Comparison of ENCODE assay signal across 9 mouse cellular contexts in genomic region chr5:125964039-125964438, GRCm38 (mm10).
DNase-seq lines count a peak whose midpoint lies in the region; ATAC-seq lines count a peak whose summit lies in the region.
"Had no signal": no experiment of that assay in that cellular context is flagged by ENCODE, and none has a peak within 500 bp of the region (broad histone marks: within the 10 kb centered on the region; RNA-seq: fewer than 3 reads in every experiment).

No protein-coding gene starts in this region.

- H3K9me3 ChIP-seq in kidney, embryonic 15.5 days (replicated peaks), result 0 out of 2 replicates have a peak, but pooled peaks cover 3% of the 10 kb centered on the region
- H3K9me3 ChIP-seq in forebrain, embryonic 11.5 days (ENCODE audit: control insufficient read depth, low read length), result no peaks in the 10 kb centered on the region
- H3K9me3 ChIP-seq in forebrain, embryonic 10.5 days, result no peaks in the 10 kb centered on the region

- peaks cover 5% of the 10 kb centered on the region; the same call in 1 of the 2 replicates for H3K27me3 ChIP-seq in kidney, embryonic 15.5 days
- H3K27me3 ChIP-seq in forebrain, embryonic 11.5 days (ENCODE audit: control insufficient read depth, insufficient read depth, low read length), result no peaks in the 10 kb centered on the region
- no peaks in the 10 kb centered on the region for H3K27me3 ChIP-seq in forebrain, embryonic 10.5 days (ENCODE audit: poor library complexity, severe bottlenecking)
- H3K27me3 ChIP-seq: liver, embryonic 15.5 days had no signal

- H3K4me3 ChIP-seq in kidney, embryonic 15.5 days (replicated peaks), result no peak overlapping the region
- no peak overlapping the region for H3K4me3 ChIP-seq in forebrain, embryonic 11.5 days (ENCODE audit: low read depth, low read length)
- no peak overlapping the region for H3K4me3 ChIP-seq in forebrain, embryonic 10.5 days
- H3K4me3 ChIP-seq: liver, embryonic 15.5 days had no signal

- WGBS in kidney, embryonic 15.5 days, result 73% methylated on average over 8 of the region's 8 CpGs
- 71% methylated on average over 8 of the region's 8 CpGs for WGBS in forebrain, embryonic 11.5 days
- 75% methylated on average over 8 of the region's 8 CpGs for WGBS in forebrain, embryonic 10.5 days

- no peak overlapping the region for H3K27ac ChIP-seq in kidney, embryonic 15.5 days
- no peak overlapping the region for H3K27ac ChIP-seq in forebrain, embryonic 11.5 days (ENCODE audit: low read depth, low read length)
- H3K27ac ChIP-seq in forebrain, embryonic 10.5 days, result no peak overlapping the region
- H3K27ac ChIP-seq: liver, embryonic 15.5 days had no signal

- ATAC-seq in kidney, embryonic 15.5 days (replicated peaks; ENCODE audit: low FRiP score), result no peak
- no peak for ATAC-seq in forebrain, embryonic 11.5 days (replicated peaks; ENCODE audit: low FRiP score)

- DNase-seq in kidney, adult 18-20 months, result peak; percentile 25
- DNase-seq in 416B (ENCODE audit: low read depth) (peak; percentile 9), ES-CJ7 (ENCODE audit: low read depth, low spot score) (peak; percentile 64)
- peak; percentile 1 for DNase-seq in induced T-regulatory cell, adult 2 months (ENCODE audit: low read depth)
- DNase-seq in forebrain, embryonic 11.5 days (ENCODE audit: low spot score), result no peak
- no peak for DNase-seq in forebrain, embryonic 10.5 days (ENCODE audit: extremely low spot score, low spot score)
- DNase-seq in right cerebral cortex, adult 18-20 months, result no peak

- no peak overlapping the region for H3K4me2 ChIP-seq in kidney, embryonic 15.5 days
- no peak overlapping the region for H3K4me2 ChIP-seq in forebrain, embryonic 11.5 days (ENCODE audit: low read depth, low read length, severe bottlenecking)
- H3K4me2 ChIP-seq: liver, embryonic 15.5 days had no signal

- 0 out of 2 replicates have a peak, but pooled peaks cover 5% of the 10 kb centered on the region for H3K4me1 ChIP-seq in kidney, embryonic 15.5 days
- no peaks in the 10 kb centered on the region for H3K4me1 ChIP-seq in forebrain, embryonic 11.5 days (replicated peaks; ENCODE audit: control insufficient read depth, insufficient read depth, low read length)
- no peaks in the 10 kb centered on the region for H3K4me1 ChIP-seq in forebrain, embryonic 10.5 days
- H3K4me1 ChIP-seq: liver, embryonic 15.5 days had no signal

- no peak overlapping the region for H3K9ac ChIP-seq in kidney, embryonic 15.5 days
- no peak overlapping the region for H3K9ac ChIP-seq in forebrain, embryonic 11.5 days (ENCODE audit: low read length)
- H3K9ac ChIP-seq: liver, embryonic 15.5 days had no signal

- no peaks in the 10 kb centered on the region for H3K36me3 ChIP-seq in kidney, embryonic 15.5 days
- H3K36me3 ChIP-seq in forebrain, embryonic 11.5 days (ENCODE audit: control insufficient read depth, insufficient read depth, low read length), result no peaks in the 10 kb centered on the region
- no peaks in the 10 kb centered on the region for H3K36me3 ChIP-seq in forebrain, embryonic 10.5 days (replicated peaks)
- H3K36me3 ChIP-seq: liver, embryonic 15.5 days had no signal

Comparison
In these comparisons a context has a peak if more than half of its experiments do, and no peak if none do; other contexts are left out.
1. DNase-seq: peak in kidney, adult 18-20 months (single experiment), 416B (single experiment), ES-CJ7 (single experiment) and induced T-regulatory cell, adult 2 months (single experiment); none in forebrain, embryonic 11.5 days (single experiment), forebrain, embryonic 10.5 days (single experiment) and right cerebral cortex, adult 18-20 months (single experiment).